Mouse (Mus musculus) heart, adult 2 months (tissue): ENCODE data around the gene Eps15l1.
A peak's percentile ranks its signal among the peaks of the same experiment; 100 is the strongest.

Experiments
- CTCF ChIP-seq: fragments of 200-600 bp; IDR thresholded peaks from 2 replicates; pipeline ENCODE4 v1.8.1; 2022; ENCODE audit warnings: antibody characterized with exemption, mild to moderate bottlenecking, moderate library complexity
- EP300 ChIP-seq: fragments of 200-500 bp; IDR thresholded peaks from 2 replicates; pipeline ENCODE4 v1.6.1; 2011; ENCODE audit warnings: low read depth, low read length, control low read depth; ENCODE audit not compliant: insufficient read depth
- POLR2A ChIP-seq: fragments of 200-500 bp; IDR thresholded peaks from 2 replicates; pipeline ENCODE4 v1.6.1; 2011; ENCODE audit warnings: mild to moderate bottlenecking, low read depth, low read length, control low read depth; ENCODE audit not compliant: insufficient read depth

DNA sequence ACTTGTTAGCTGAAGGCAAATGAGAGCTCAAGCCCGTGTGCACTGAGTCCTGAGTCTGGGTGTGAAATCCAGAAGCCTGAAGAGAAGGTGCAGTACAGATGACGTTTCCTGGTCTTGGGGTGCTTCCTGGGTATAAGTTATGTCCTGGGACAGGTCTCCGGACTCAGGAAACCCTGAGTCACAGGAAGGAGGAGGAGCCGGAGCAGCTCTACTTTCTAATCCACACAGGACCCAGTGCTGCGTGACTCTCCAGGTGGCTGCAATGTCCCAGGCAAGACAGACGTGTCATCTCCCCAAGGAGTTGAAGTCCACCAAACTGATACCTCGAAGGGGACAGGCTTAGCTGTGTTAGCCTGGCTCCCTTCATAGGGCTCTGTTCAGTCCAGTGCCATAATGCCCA lies 57.8 kb downstream of the Eps15l1 start:
- 0 out of 2 replicates have a peak, but pooled peaks have one; percentile 59 for TF ChIP-seq EP300
- TF ChIP-seq POLR2A, result peak; percentile 63
- no peak for TF ChIP-seq CTCF
